In the genomic region with DNA sequence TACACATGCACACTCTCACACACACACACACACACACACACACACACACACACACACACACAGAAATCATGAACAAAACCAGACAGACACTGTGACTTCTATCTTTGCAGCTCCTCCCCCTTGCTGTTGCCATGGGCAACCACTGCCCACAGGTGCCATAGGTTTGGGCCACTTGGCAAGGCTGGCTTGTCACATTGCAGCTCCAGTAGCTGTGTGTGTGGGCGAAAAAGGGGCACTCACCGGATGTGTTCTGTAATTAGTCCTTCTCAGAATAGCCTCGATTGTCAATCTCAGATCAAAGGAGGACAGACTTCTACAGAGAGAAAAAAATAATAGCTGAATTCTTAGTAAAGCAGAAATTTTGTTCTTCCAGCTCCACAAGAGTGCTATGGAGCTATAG, we compare ENCODE assay signal across 8 mouse cellular contexts.
DNase-seq lines count a peak whose midpoint lies in the region; ATAC-seq lines count a peak whose summit lies in the region.

No protein-coding gene starts in this region.

- no peak overlapping the region for H3K4me3 ChIP-seq in kidney, embryonic 16.5 days (ENCODE audit: low read length)

- intact Hi-C loops in gastrocnemius, postnatal 36 days (cut with DNase I) = no loop called here

- 74% methylated on average over 3 of the region's 3 CpGs for WGBS in kidney, embryonic 16.5 days

- peak; percentile 80 for ATAC-seq in megakaryocyte, adult 5-6 weeks (ENCODE audit: poor library complexity, severe bottlenecking)
- ATAC-seq in kidney, embryonic 16.5 days (ENCODE audit: low FRiP score, low TSS enrichment) = no peak

- no peaks in the 10 kb centered on the region for H3K9me3 ChIP-seq in kidney, embryonic 16.5 days (ENCODE audit: low read length)

- no peak overlapping the region for H3K4me2 ChIP-seq in kidney, embryonic 16.5 days (replicated peaks; ENCODE audit: low read depth, low read length)

- no peaks in the 10 kb centered on the region for H3K27me3 ChIP-seq in kidney, embryonic 16.5 days (ENCODE audit: insufficient read depth, low read length)

- no peaks in the 10 kb centered on the region for H3K4me1 ChIP-seq in kidney, embryonic 16.5 days (ENCODE audit: insufficient read depth, low read length)

- no peak overlapping the region for H3K27ac ChIP-seq in kidney, embryonic 16.5 days (ENCODE audit: low read length)

- DNase-seq in cerebellum, postnatal 10 days = peak; percentile 53 to 67
- no peak for DNase-seq in cerebellum, adult 9-11 months
- peak; percentile 12 for DNase-seq in thymus, postnatal 4 days
- DNase-seq in thymus, postnatal 10 days (ENCODE audit: low spot score in 2 of 2) = no peak
- DNase-seq in telencephalon, adult 2 months (ENCODE audit: low read depth, low spot score) = peak; percentile 60
- no peak for DNase-seq in gastrocnemius, postnatal 36 days

- no peaks in the 10 kb centered on the region for H3K36me3 ChIP-seq in kidney, embryonic 16.5 days (ENCODE audit: insufficient read depth, low read length)

- H3K9ac ChIP-seq in kidney, embryonic 16.5 days (replicated peaks; ENCODE audit: low read length) = no peak overlapping the region

Comparison
In these comparisons a context has a peak if more than half of its experiments do, and no peak if none do; other contexts are left out.
1. DNase-seq: peak in cerebellum, postnatal 10 days (2 of 2), thymus, postnatal 4 days (single experiment) and telencephalon, adult 2 months (single experiment); none in cerebellum, adult 9-11 months (single experiment), thymus, postnatal 10 days (0 of 2) and gastrocnemius, postnatal 36 days (0 of 2).